Mouse (Mus musculus) hindlimb bud, embryonic 11.5 days (tissue): ENCODE measurements around the gene Cd200r3.

ENCODE experiments used
- DNase-seq: peaks from one replicate; pipeline ENCODE4 v3.0.0-alpha.2; 2012; ENCODE audit warnings: low read depth, low spot score; ENCODE audit errors: extremely low spot score

Gene Cd200r3

GRCm38 (mm10) chr16:44943468-44943867, at the start of gene Cd200r3:
Cd200r3 (plus strand) TSS chr16:44943678.
- DNase-seq, result no peak

- DNase-seq, result no peak
These were observed 11.5 kb upstream of the Cd200r3 start for GRCm38 (mm10) chr16:44932016-44932415.

- DNase-seq, result no peak
These were observed 8.1 kb downstream of the Cd200r3 start for GRCm38 (mm10) chr16:44951360-44952114.

GRCm38 (mm10) chr16:44962296-44962695, 18.8 kb downstream of the Cd200r3 start:
- no peak for DNase-seq

GRCm38 (mm10) chr16:44962777-44963176, 19.3 kb downstream of the Cd200r3 start:
- no peak for DNase-seq

- no peak for DNase-seq
These were observed 21.3 kb downstream of the Cd200r3 start for GRCm38 (mm10) chr16:44964526-44965374.

GRCm38 (mm10) chr16:44965428-44965827, 21.9 kb downstream of the Cd200r3 start:
- DNase-seq, result no peak

GRCm38 (mm10) chr16:44965890-44966289, 22.4 kb downstream of the Cd200r3 start:
- DNase-seq, result no peak

GRCm38 (mm10) chr16:44966891-44967290, 23.4 kb downstream of the Cd200r3 start:
- no peak for DNase-seq

GRCm38 (mm10) chr16:44968113-44968512, 24.6 kb downstream of the Cd200r3 start:
- no peak for DNase-seq

GRCm38 (mm10) chr16:44970925-44971324, 27.4 kb downstream of the Cd200r3 start:
- DNase-seq, result no peak

- DNase-seq, result no peak
These were observed 30.6 kb downstream of the Cd200r3 start for GRCm38 (mm10) chr16:44974042-44974441.

GRCm38 (mm10) chr16:44976081-44976480, 32.6 kb downstream of the Cd200r3 start:
- DNase-seq, result no peak

GRCm38 (mm10) chr16:44976892-44977633, 33.6 kb downstream of the Cd200r3 start:
- DNase-seq, result no peak

- DNase-seq, result no peak
These were observed 34.7 kb downstream of the Cd200r3 start for GRCm38 (mm10) chr16:44978193-44978592.

- no peak for DNase-seq
These were observed 35.9 kb downstream of the Cd200r3 start for GRCm38 (mm10) chr16:44979355-44979896.

- no peak for DNase-seq
These were observed 39.5 kb downstream of the Cd200r3 start for GRCm38 (mm10) chr16:44982972-44983371.

- no peak for DNase-seq
These were observed 40.0 kb downstream of the Cd200r3 start for GRCm38 (mm10) chr16:44983379-44984060.

- no peak for DNase-seq
These were observed 40.6 kb downstream of the Cd200r3 start for GRCm38 (mm10) chr16:44984111-44984510.

- DNase-seq, result no peak
These were observed 41.4 kb downstream of the Cd200r3 start for GRCm38 (mm10) chr16:44984925-44985324.
